ENCODE assay signal across 24 mouse cellular contexts in the genomic region with DNA sequence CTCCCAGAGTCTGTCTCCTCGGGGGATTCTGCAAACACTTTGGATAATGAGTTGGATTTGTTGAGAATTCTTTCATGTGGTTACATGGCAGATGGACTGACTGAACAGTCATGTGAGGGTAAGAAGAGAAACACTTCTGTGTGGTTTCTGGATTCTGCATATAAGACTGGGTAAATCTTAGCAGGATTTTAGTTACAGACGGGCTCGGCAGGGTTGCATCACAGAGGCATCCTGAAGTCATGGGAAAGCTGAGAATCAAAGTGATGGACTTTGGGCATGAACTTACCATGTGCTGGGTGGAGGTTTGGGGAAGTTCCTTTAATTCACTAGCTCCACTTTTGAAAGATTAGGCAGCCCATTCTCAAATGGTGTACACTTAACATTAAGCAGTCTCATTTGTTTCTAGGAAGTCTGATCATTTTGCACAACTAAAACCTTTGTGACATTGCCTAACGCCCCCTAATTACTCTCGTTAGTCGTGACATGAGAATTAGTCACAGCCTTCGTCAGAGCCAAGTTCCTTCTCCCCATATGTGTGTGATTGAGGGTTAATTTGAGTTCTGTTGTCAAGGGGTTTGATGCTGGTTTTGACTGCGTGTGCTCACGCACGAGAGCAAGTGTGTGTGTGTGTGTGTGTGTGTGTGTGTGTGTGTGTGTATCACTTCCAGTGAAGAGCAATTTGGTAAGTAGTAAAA.
DNase-seq lines count a peak whose midpoint lies in the region; ATAC-seq and TF ChIP-seq lines count a peak whose summit lies in the region.
"Had no signal": no experiment of that assay in that cellular context is flagged by ENCODE, and none has a peak within 500 bp of the region (broad histone marks: within the 10 kb centered on the region; RNA-seq: fewer than 3 reads in every experiment).

No protein-coding gene starts in this region.

- H3K9ac ChIP-seq in embryonic facial prominence, embryonic 12.5 days, result no peak overlapping the region
- no peak overlapping the region for H3K9ac ChIP-seq in midbrain, embryonic 16.5 days (ENCODE audit: low read depth, low read length)
- H3K9ac ChIP-seq: hindbrain, embryonic 15.5 days; limb, embryonic 13.5 days; liver, embryonic 12.5 days; neural tube, embryonic 15.5 days had no signal

- no peak overlapping the region for H3ac ChIP-seq in myocyte (ENCODE audit: control insufficient read depth, insufficient read length)

- peaks cover 12% of the 10 kb centered on the region for H3K79me2 ChIP-seq in myocyte (ENCODE audit: control insufficient read depth, insufficient read depth)

- no peaks in the 10 kb centered on the region for H3K36me3 ChIP-seq in embryonic facial prominence, embryonic 12.5 days
- H3K36me3 ChIP-seq in myocyte (ENCODE audit: control insufficient read depth, insufficient read depth), result no peaks in the 10 kb centered on the region
- H3K36me3 ChIP-seq in heart, embryonic 10.5 days, result no peaks in the 10 kb centered on the region
- no peaks in the 10 kb centered on the region for H3K36me3 ChIP-seq in midbrain, embryonic 16.5 days (ENCODE audit: control insufficient read depth, insufficient read depth, low read length)
- H3K36me3 ChIP-seq: hindbrain, embryonic 15.5 days; limb, embryonic 13.5 days; liver, embryonic 12.5 days; midbrain, embryonic 10.5 days; neural tube, embryonic 15.5 days had no signal

- H3K4me1 ChIP-seq in embryonic facial prominence, embryonic 12.5 days, result peaks cover 11% of the 10 kb centered on the region
- H3K4me1 ChIP-seq in heart, embryonic 10.5 days, result no peaks in the 10 kb centered on the region
- no peaks in the 10 kb centered on the region for H3K4me1 ChIP-seq in midbrain, embryonic 16.5 days (ENCODE audit: control insufficient read depth, insufficient read depth, low read length)
- H3K4me1 ChIP-seq: hindbrain, embryonic 15.5 days; liver, embryonic 12.5 days; midbrain, embryonic 10.5 days; neural tube, embryonic 15.5 days had no signal

- H3K27ac ChIP-seq in embryonic facial prominence, embryonic 12.5 days, result 0 out of 2 replicates have a peak overlapping the region, but pooled peaks have one; percentile 17
- H3K27ac ChIP-seq in layer of hippocampus, adult 2 months, result no peak overlapping the region
- no peak overlapping the region for H3K27ac ChIP-seq in heart, embryonic 10.5 days
- H3K27ac ChIP-seq in midbrain, embryonic 16.5 days (ENCODE audit: low read length), result no peak overlapping the region
- H3K27ac ChIP-seq: heart, adult 2 months; hindbrain, embryonic 15.5 days; limb, embryonic 13.5 days; liver, embryonic 12.5 days; midbrain, embryonic 10.5 days; neural tube, embryonic 15.5 days; stomach, postnatal 0 days had no signal

- 29% methylated on average over 10 of the region's 10 CpGs for WGBS in embryonic facial prominence, embryonic 12.5 days
- 82% methylated on average over 10 of the region's 10 CpGs for WGBS in heart, embryonic 10.5 days
- 67% methylated on average over 10 of the region's 10 CpGs for WGBS in midbrain, embryonic 16.5 days

- CTCF ChIA-PET in Patski (lab: Charles Lee), result interaction anchor here (0.9 to 1.0 kb wide), 2 partner anchors 15 to 25 kb away, joined by 3 to 4 read pairs; no protein-coding TSS in a partner anchor

- no peak overlapping the region for H3K4me3 ChIP-seq in embryonic facial prominence, embryonic 12.5 days
- no peak overlapping the region for H3K4me3 ChIP-seq in myocyte
- no peak overlapping the region for H3K4me3 ChIP-seq in layer of hippocampus, adult 2 months
- no peak overlapping the region for H3K4me3 ChIP-seq in heart, embryonic 10.5 days
- no peak overlapping the region for H3K4me3 ChIP-seq in midbrain, embryonic 16.5 days (ENCODE audit: low read depth, low read length)
- H3K4me3 ChIP-seq: erythroblast, embryonic 14.5 days; heart, adult 2 months; hindbrain, embryonic 15.5 days; limb, embryonic 13.5 days; liver, embryonic 12.5 days; midbrain, embryonic 10.5 days; neural tube, embryonic 15.5 days had no signal

- in situ Hi-C loops in Patski (cut with MboI; ENCODE audit: low pct_unique_long_range_greater_than_20kb), result no loop called here

- peak; percentile 60 for ATAC-seq in Patski
- no peak for ATAC-seq in embryonic facial prominence, embryonic 12.5 days (ENCODE audit: insufficient number of reproducible peaks, insufficient read depth, low FRiP score, low TSS enrichment)
- ATAC-seq in midbrain, embryonic 16.5 days, result no peak
- ATAC-seq: liver, embryonic 12.5 days had no signal

- peak; percentile 7 to 11 for DNase-seq in layer of hippocampus, adult 18-20 months (ENCODE audit: low spot score in 2 of 2)
- no peak for DNase-seq in layer of hippocampus, postnatal 10 days (ENCODE audit: low spot score in 2 of 2)
- peak; percentile 50 for DNase-seq in Patski (ENCODE audit: low read depth, low spot score)
- DNase-seq in layer of hippocampus, adult 2 months (ENCODE audit: low spot score in 2 of 2), result no peak
- no peak for DNase-seq in heart, embryonic 10.5 days (ENCODE audit: low spot score)
- DNase-seq: adrenal gland, adult 8-10 months; cerebellum, adult 9-10 months; gastrocnemius, postnatal 10 days; kidney, adult 2 months; kidney, postnatal 10 days; lung, postnatal 10 days; thymus, adult 2 months; thymus, postnatal 4 days had no signal

- no peak for TF ChIP-seq POLR2A in myocyte (IDR thresholded peaks at IDR 0.05; ENCODE audit: insufficient read length, low read depth)

- H3K9me3 ChIP-seq in embryonic facial prominence, embryonic 12.5 days, result no peaks in the 10 kb centered on the region
- H3K9me3 ChIP-seq in heart, embryonic 10.5 days, result no peaks in the 10 kb centered on the region
- H3K9me3 ChIP-seq in midbrain, embryonic 16.5 days (replicated peaks; ENCODE audit: control insufficient read depth, low read length, poor library complexity, severe bottlenecking), result no peaks in the 10 kb centered on the region
- H3K9me3 ChIP-seq: hindbrain, embryonic 15.5 days; limb, embryonic 13.5 days; liver, embryonic 12.5 days; midbrain, embryonic 10.5 days; neural tube, embryonic 15.5 days had no signal

- H3K27me3 ChIP-seq in Patski (no peaks in the 10 kb centered on the region), myocyte (ENCODE audit: control insufficient read depth, insufficient read depth, insufficient read length) (no peaks in the 10 kb centered on the region)
- H3K27me3 ChIP-seq in embryonic facial prominence, embryonic 12.5 days, result no peaks in the 10 kb centered on the region
- no peaks in the 10 kb centered on the region for H3K27me3 ChIP-seq in heart, embryonic 10.5 days (ENCODE audit: insufficient read depth, poor library complexity, severe bottlenecking)
- no peaks in the 10 kb centered on the region for H3K27me3 ChIP-seq in midbrain, embryonic 16.5 days (ENCODE audit: control insufficient read depth, insufficient read depth, low read depth, low read length)
- H3K27me3 ChIP-seq: hindbrain, embryonic 15.5 days; limb, embryonic 13.5 days; liver, embryonic 12.5 days; neural tube, embryonic 15.5 days had no signal

- no peak for TF ChIP-seq CTCF in Patski (IDR thresholded peaks at IDR 0.05)
- no peak for TF ChIP-seq CTCF in layer of hippocampus, adult 2 months (conservative IDR thresholded peaks at IDR 0.05)

- POLR2A ChIA-PET in Patski (lab: Charles Lee), result no interaction called here

- no peak overlapping the region for H3K4me2 ChIP-seq in embryonic facial prominence, embryonic 12.5 days (replicated peaks)
- H3K4me2 ChIP-seq in myocyte (ENCODE audit: low read depth), result peak overlapping the region; percentile 82
- H3K4me2 ChIP-seq in midbrain, embryonic 16.5 days (ENCODE audit: low read length), result no peak overlapping the region
- H3K4me2 ChIP-seq: hindbrain, embryonic 15.5 days; limb, embryonic 13.5 days; liver, embryonic 12.5 days; neural tube, embryonic 15.5 days had no signal

TF ChIP-seq in myocyte, 11 proteins besides CTCF, POLR2A, EP300 and RAD21:
- TF ChIP-seq CEBPB (IDR thresholded peaks at IDR 0.05; ENCODE audit: insufficient read depth, poor library complexity, severe bottlenecking), result peak; percentile 91
- peak; percentile 67 for TF ChIP-seq USF1 (IDR thresholded peaks at IDR 0.05; ENCODE audit: low read depth)
- no peak for TF ChIP-seq MAX (IDR thresholded peaks at IDR 0.05; ENCODE audit: low read depth)

Comparison
In these comparisons a context has a peak if more than half of its experiments do, and no peak if none do; other contexts are left out.
1. DNase-seq: peak in layer of hippocampus, adult 18-20 months (2 of 2) and Patski (single experiment); none in layer of hippocampus, postnatal 10 days (0 of 2), layer of hippocampus, adult 2 months (0 of 2) and heart, embryonic 10.5 days (single experiment).